Mouse (Mus musculus) neural tube, embryonic 11.5 days (tissue): ENCODE measurements around the gene Irgc1. TPM values are rescaled to one million over a fixed set of nuclear protein-coding genes. Genes with fewer than 3 reads are reported as not detected.
A peak's percentile ranks its signal among the peaks of the same experiment; 100 is the strongest.
"Not testable (repeated sequence)": the region's sequence is repeated elsewhere in the genome, so short reads cannot be mapped to it uniquely, and the experiment has no call there.

Experiments used
- ATAC-seq: fragments of 200-750 bp; cut with Nextera tagmentation; 2 replicates; pipeline ENCODE4 v1.8.0; 2017; ENCODE audit warnings: moderate number of reproducible peaks, mild to moderate bottlenecking, moderate TSS enrichment, moderate library complexity; ENCODE audit not compliant: insufficient read depth, low FRiP score, low TSS enrichment
- DNase-seq: peaks from one replicate; pipeline ENCODE4 v3.0.0-alpha.2; 2015; ENCODE audit warnings: low spot score
- H3K27ac ChIP-seq: fragments of 300-500 bp; sonication (generic); 2 replicates; pipeline ENCODE4 v1.5.1; 2014; ENCODE audit warnings: low read depth, mild to moderate bottlenecking, low read length
- H3K27me3 ChIP-seq: fragments of 300-500 bp; sonication (generic); 2 replicates; pipeline ENCODE4 v1.6.1; 2014; ENCODE audit warnings: mild to moderate bottlenecking, low read length, mixed read lengths; ENCODE audit not compliant: control insufficient read depth, insufficient read depth
- H3K36me3 ChIP-seq: fragments of 300-500 bp; sonication (generic); 2 replicates; pipeline ENCODE4 v1.6.1; 2014; ENCODE audit warnings: mild to moderate bottlenecking, low read length, moderate library complexity, mixed read lengths; ENCODE audit not compliant: control insufficient read depth, insufficient read depth
- H3K4me1 ChIP-seq: fragments of 300-500 bp; sonication (generic); 2 replicates; pipeline ENCODE4 v1.6.1; 2014; ENCODE audit warnings: low read length, mixed read lengths; ENCODE audit not compliant: control insufficient read depth, insufficient read depth
- H3K4me2 ChIP-seq: fragments of 300-500 bp; sonication (generic); 2 replicates; pipeline ENCODE4 v1.6.1; 2014; ENCODE audit warnings: low read depth, mild to moderate bottlenecking, moderate library complexity
- H3K4me3 ChIP-seq: fragments of 300-500 bp; sonication (generic); 2 replicates; pipeline ENCODE4 v1.5.1; 2014; ENCODE audit warnings: low read depth, low read length
- H3K9ac ChIP-seq: fragments of 300-500 bp; sonication (generic); 2 replicates; pipeline ENCODE4 v1.6.1; 2014; ENCODE audit warnings: mild to moderate bottlenecking, low read length
- H3K9me3 ChIP-seq: fragments of 300-500 bp; sonication (generic); 2 replicates; pipeline ENCODE4 v1.6.1; 2016; ENCODE audit warnings: low read length; ENCODE audit not compliant: control insufficient read depth
- WGBS: fragments of 180-500 bp; shearing (Covaris S2); extraction: QIAGEN DNeasy Blood & Tissue Kit; methylation state at CpG from one replicate; pipeline ENCODE4 v1.1.7; 2014; 5-methylcytosine and 5-hydroxymethylcytosine counted together
- polyA plus RNA-seq: library from polyadenylated mRNA; unstranded; fragments of >200 nt; fragmentation: Nextera tagmentation; extraction: Ambion mirVana; gene quantifications from 2 replicates; pipeline ENCODE4 v1.2.1, GENCODE M21; 2014

The Irgc1 gene
- not detected in 2 replicates for polyA plus RNA-seq

DNA sequence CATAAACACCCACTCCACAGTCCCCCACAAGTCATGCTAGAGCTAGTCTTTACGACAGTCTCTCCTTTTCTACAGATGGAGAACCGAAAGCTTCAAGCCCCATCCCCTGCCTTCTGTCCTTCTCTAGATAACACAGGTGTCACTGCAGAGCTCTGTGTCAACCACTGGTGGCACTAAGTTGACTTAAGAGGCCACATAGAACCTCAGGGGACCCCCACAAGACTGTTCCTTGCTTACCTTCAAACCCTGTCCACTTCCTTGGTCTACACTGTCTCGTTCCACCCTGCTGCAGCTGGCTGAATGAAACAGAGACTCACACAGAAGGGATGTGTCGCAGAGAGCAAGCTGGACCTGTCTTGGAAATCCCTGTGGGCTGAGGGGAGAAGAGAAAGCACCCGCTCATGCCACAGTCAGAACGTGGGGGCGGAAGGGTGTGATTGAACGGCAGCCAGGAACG, at the start of gene Irgc1:
Irgc1 (minus strand) TSS at position 443 of the 457 bp plus-strand sequence.
- no peaks in the 10 kb centered on the region for H3K27me3 ChIP-seq
- no peaks in the 10 kb centered on the region for H3K9me3 ChIP-seq
- H3K4me3 ChIP-seq = no peak within 1 kb of the TSS
- no peaks in the 10 kb centered on the region for H3K4me1 ChIP-seq
- ATAC-seq (no peak), DNase-seq (no peak)
- 89% methylated on average over 9 of the region's 9 CpGs for WGBS
- H3K27ac ChIP-seq = no peak within 1 kb of the TSS
- H3K9ac ChIP-seq = no peak within 1 kb of the TSS
- no peaks in the 10 kb centered on the region for H3K36me3 ChIP-seq
- no peak within 1 kb of the TSS for H3K4me2 ChIP-seq

DNA sequence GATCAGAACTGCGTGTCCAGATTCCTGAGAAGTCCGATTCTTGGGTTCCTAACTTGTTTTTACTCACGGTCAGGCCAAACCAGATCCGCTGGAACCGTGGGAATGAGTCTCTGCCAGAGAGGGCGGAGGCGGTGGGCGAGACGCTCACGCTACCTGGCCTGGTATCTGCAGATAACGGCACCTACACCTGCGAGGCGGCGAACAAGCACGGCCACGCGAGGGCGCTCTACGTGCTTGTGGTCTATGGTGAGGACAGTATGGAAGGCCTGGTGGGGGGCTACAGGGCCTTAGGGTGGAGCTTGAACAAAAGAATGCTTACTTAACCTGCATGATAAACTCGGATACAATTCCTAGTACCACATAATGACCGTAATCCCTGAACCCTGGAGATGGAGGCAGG, 49.4 kb upstream of the Irgc1 start:
- Histone ChIP-seq H3K4me2 (no peak overlapping the region), H3K27ac (no peak overlapping the region), H3K9ac (no peak overlapping the region), H3K27me3 (peaks cover 19% of the 10 kb centered on the region), H3K4me1 (peaks cover 13% of the 10 kb centered on the region), H3K4me3 (no peak overlapping the region), H3K36me3 (peaks cover 6% of the 10 kb centered on the region), H3K9me3 (no peaks in the 10 kb centered on the region)
- DNase-seq (no peak), ATAC-seq (no peak)
- 53% methylated on average over 21 of the region's 21 CpGs for WGBS

DNA sequence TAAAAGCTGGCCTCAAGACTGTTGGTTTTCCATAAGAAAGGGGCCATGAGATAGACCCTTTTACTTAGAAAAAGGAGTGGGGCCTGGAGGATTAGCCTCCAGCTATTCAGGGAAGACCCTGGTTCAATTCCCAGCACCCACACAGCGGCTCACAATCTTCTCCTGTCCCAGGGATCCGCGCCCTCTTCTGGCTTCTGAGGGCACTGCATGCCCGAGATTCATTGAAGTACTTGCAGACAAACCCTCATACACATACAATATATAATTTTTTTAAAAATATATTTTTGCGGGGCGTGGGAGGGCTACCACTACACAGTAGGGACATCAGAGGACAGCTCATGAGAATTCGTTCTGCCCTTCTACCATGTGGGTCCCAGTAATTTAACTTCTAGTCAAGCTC, 48.8 kb upstream of the Irgc1 start:
- Histone ChIP-seq H3K4me1 (peaks cover 10% of the 10 kb centered on the region), H3K27me3 (peaks cover 19% of the 10 kb centered on the region), H3K4me3 (no peak overlapping the region), H3K4me2 (no peak overlapping the region), H3K9me3 (no peaks in the 10 kb centered on the region), H3K36me3 (peaks cover 6% of the 10 kb centered on the region), H3K27ac (no peak overlapping the region), H3K9ac (no peak overlapping the region)
- ATAC-seq (no peak), DNase-seq (peak; percentile 49)
- 37% methylated on average over 7 of the region's 7 CpGs for WGBS

DNA sequence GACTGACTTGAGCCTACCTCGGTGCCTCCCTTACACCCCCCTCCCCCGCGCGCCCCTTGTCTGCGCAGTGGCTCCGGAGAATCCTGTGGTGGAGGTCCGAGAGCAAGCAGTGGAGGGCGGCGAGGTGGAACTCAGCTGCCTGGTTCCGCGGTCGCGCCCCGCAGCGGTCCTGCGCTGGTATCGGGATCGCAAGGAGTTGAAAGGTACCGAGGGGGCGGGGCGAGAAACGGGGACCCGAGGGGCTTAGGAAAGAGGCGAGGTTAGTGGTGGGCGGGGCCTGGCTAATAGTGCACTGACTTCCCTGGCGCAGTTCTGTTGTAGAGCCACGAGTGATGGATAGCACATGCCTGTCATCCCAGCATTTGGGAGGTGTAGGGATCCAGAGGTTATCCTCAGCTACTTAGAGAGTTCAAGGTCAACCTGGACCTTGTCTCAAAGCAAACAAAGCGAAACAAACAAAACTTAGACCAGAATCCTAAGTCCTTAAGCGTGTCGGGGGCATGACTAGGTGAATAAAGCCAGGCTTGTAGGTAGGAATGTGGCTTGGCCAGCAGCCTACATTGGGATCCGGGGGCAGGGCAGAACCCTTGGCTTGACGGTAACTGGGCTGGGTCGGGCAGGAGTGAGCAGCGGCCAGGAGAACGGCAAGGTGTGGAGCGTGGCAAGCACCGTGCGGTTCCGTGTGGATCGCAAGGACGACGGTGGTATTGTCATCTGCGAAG, 47.9 kb upstream of the Irgc1 start:
- peak overlapping the region; percentile 24 for H3K4me2 ChIP-seq
- peaks cover 4% of the 10 kb centered on the region; the same call in 1 of the 2 replicates for H3K4me1 ChIP-seq
- DNase-seq (no peak), ATAC-seq (peak; percentile 19; the same call in 1 of the 2 replicates)
- peaks cover 6% of the 10 kb centered on the region for H3K36me3 ChIP-seq
- WGBS = 13% methylated on average over 43 of the region's 43 CpGs
- peak overlapping the region; percentile 10; the same call in 1 of the 2 replicates for H3K4me3 ChIP-seq
- peaks cover 19% of the 10 kb centered on the region for H3K27me3 ChIP-seq
- H3K27ac ChIP-seq = no peak overlapping the region
- H3K9me3 ChIP-seq = no peaks in the 10 kb centered on the region
- no peak overlapping the region for H3K9ac ChIP-seq

DNA sequence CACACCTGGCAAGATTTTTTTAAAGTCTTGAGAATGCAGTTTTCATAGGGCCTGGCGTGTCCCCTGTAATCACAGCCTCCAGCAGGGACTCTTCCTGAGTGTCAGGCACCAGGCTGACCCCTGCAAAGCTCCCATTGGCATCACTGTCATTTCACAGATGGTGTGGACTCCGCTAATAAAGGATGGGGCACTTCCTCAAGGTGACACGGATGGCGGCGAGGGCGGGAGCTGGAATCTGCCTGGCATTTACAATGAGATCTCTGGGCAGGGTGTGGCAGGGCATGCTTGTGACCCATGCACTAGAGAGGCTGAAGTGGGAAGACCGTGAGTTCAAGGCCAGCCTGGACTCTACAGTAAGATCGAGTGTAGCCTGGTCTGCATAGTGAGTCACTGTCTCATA, 36.2 kb upstream of the Irgc1 start:
- Histone ChIP-seq H3K9ac (no peak overlapping the region), H3K4me2 (no peak overlapping the region), H3K9me3 (no peaks in the 10 kb centered on the region), H3K36me3 (0 out of 2 replicates have a peak, but pooled peaks cover 2% of the 10 kb centered on the region), H3K27ac (no peak overlapping the region), H3K27me3 (no peaks in the 10 kb centered on the region), H3K4me1 (peaks cover 15% of the 10 kb centered on the region), H3K4me3 (no peak overlapping the region)
- 89% methylated on average over 8 of the region's 8 CpGs for WGBS
- ATAC-seq (no peak), DNase-seq (no peak)

DNA sequence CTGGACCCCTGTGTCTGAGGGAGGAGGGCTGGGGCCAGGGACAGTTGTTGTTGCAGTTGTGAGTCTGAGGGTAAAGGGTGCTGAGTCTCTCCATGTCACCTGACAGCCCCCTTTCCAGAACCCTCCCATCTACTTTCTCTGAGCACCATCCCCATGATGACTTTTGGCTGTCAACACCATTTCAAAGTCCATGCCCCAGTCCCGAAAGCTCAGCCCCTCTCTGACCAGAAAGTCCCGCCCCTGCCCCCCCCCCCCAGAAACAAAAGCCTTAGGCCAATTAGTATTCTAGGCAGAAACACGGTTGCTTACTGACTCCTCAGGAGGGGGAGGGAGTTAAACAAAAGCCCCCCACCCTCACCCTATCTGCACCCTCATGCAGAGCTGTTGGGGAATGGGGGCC, 35.3 kb upstream of the Irgc1 start:
- H3K4me3 ChIP-seq = no peak overlapping the region
- ATAC-seq (no peak), DNase-seq (no peak)
- H3K9ac ChIP-seq = no peak overlapping the region
- 0 out of 2 replicates have a peak, but pooled peaks cover 2% of the 10 kb centered on the region for H3K36me3 ChIP-seq
- no peaks in the 10 kb centered on the region for H3K27me3 ChIP-seq
- H3K27ac ChIP-seq = no peak overlapping the region
- WGBS = 55% methylated on average over 3 of the region's 3 CpGs
- no peaks in the 10 kb centered on the region for H3K9me3 ChIP-seq
- peaks cover 19% of the 10 kb centered on the region for H3K4me1 ChIP-seq
- no peak overlapping the region for H3K4me2 ChIP-seq

DNA sequence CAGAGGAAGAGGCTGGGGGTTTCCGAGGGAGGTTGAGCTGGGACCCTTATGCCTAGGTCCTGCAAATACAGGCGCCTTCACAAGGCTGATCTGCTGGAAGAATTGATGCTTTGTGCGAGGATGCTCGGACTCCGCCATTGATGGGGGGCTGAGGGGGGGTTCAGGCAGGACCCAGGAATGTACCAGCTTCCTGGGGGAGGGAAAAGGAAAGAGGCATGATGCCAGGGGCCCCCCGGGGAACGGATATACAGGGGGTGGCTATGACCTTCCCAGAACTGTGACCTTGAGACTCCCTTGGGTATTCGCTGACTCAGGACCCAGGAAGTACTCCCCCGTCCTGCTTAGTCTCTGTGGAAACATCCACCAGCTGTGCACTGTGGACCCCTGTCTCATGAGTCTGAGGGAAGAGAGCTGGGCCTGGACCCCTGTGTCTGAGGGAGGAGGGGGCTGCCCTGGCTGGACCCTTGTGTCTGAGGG, 34.6 kb upstream of the Irgc1 start:
- Histone ChIP-seq H3K36me3 (0 out of 2 replicates have a peak, but pooled peaks cover under 1% of the 10 kb centered on the region), H3K4me3 (no peak overlapping the region), H3K9ac (peak overlapping the region; percentile 19), H3K4me1 (peaks cover 19% of the 10 kb centered on the region), H3K27me3 (no peaks in the 10 kb centered on the region), H3K9me3 (no peaks in the 10 kb centered on the region), H3K4me2 (peak overlapping the region; percentile 15; the same call in 1 of the 2 replicates), H3K27ac (peak overlapping the region; percentile 60; the same call in 1 of the 2 replicates)
- peak; percentile 52 for ATAC-seq
- WGBS = 56% methylated on average over 9 of the region's 9 CpGs
- peak; percentile 63 for DNase-seq

DNA sequence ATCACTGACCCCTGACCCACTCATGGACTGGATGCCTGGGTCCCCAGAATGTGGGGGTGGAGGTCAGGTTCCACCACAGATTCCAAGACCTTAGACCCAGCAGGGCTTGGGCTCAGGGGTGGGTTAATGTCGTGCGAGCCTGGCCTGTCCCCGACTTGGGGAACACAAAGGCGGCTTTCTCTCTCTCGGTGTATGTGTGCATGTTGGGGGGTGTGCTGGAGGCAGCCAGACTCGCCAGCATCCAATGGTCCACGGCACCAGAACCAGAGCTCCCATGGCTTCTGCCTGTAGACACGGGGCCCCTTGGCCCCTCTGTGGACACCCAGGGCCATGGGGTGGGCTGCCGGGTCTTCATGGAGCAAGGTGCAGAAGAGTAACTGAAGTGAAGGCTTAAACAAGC, 33.4 kb upstream of the Irgc1 start:
- no peak overlapping the region for H3K4me2 ChIP-seq

DNA sequence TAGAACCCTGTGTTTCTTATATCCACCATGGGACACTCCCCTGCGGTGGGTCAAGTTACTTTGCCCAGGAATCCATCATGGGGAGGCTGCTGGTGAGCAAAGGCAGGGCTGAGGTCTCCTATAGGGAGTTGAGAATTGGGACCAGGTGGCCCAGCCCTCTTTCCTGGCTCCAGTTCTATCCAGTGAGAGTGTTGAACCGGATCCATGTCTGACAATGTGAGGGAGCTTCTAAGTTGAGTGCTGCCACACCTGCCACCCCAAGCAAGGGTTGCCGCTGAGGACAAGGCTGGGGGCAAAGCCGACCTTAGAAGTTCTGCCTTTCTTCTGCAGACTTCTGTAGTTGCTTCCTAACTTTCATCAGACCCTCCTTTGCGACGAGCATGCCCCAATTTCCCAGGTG, 31.2 kb upstream of the Irgc1 start:
- WGBS = 49% methylated on average over 6 of the region's 6 CpGs

More for the DNA sequence above, 33.4 kb upstream of the Irgc1 start:
- Histone ChIP-seq H3K4me1 (peaks cover 24% of the 10 kb centered on the region), H3K27me3 (0 out of 2 replicates have a peak, but pooled peaks cover 2% of the 10 kb centered on the region), H3K27ac (no peak overlapping the region), H3K9ac (no peak overlapping the region), H3K4me3 (no peak overlapping the region), H3K9me3 (no peaks in the 10 kb centered on the region), H3K36me3 (no peaks in the 10 kb centered on the region)
- ATAC-seq (no peak), DNase-seq (no peak)
- WGBS = 78% methylated on average over 9 of the region's 9 CpGs

More for the DNA sequence above, 31.2 kb upstream of the Irgc1 start:
- peak overlapping the region; percentile 70 for H3K4me3 ChIP-seq
- not testable (repeated sequence) for ATAC-seq, H3K27me3 ChIP-seq, H3K9me3 ChIP-seq, H3K36me3 ChIP-seq, H3K27ac ChIP-seq, DNase-seq
- peak overlapping the region; percentile 93 for H3K4me2 ChIP-seq
- H3K4me1 ChIP-seq = peaks cover 24% of the 10 kb centered on the region
- peak overlapping the region; percentile 86; the same call in 1 of the 2 replicates for H3K9ac ChIP-seq
